Mouse (Mus musculus): ENCODE results near the gene Gstm6.

- no peak for TF ChIP-seq CTCF (IDR thresholded peaks at IDR 0.05; ENCODE audit: control insufficient read depth, insufficient read depth, insufficient replicate concordance, low read depth, low read length)
- no peak for TF ChIP-seq POLR2A (IDR thresholded peaks at IDR 0.05; ENCODE audit: control insufficient read depth, low read depth, low read length)
These were observed 11.4 kb downstream of the Gstm6 start for GRCm38 (mm10) chr3:107932128-107932527.
